Mouse (Mus musculus) bone marrow, adult 2 months (tissue): ENCODE data around the gene Ano2.

Experiments
- CTCF ChIP-seq: fragments of 200-500 bp; IDR thresholded peaks from 2 replicates; pipeline ENCODE4 v1.5.1; 2011; ENCODE audit warnings: low read length, control low read depth; ENCODE audit not compliant: control insufficient read depth, insufficient read depth
- POLR2A ChIP-seq: fragments of 200-500 bp; IDR thresholded peaks from 2 replicates; pipeline ENCODE4 v1.6.1; 2011; ENCODE audit warnings: low read depth, mild to moderate bottlenecking, control low read depth, low read length, borderline replicate concordance; ENCODE audit not compliant: control insufficient read depth

DNA sequence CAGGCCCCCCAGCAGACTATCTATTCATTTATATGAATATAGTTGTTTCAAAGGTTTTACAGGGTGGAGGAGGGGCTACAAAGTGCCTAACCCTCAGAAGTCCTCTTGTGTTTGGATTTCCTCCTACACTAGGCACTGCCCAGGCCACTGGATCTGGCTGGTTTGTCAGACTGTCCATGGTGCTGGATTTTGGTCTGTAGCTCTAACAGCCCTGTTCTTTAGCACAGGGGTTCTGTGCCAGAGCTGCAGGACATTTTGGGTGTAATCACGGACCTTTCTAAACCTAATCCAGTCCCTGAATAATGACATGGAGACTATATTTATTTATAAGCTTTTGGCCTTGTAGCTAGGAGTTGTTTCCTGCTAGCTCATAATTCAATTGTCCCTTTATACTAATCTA lies 328.2 kb downstream of the Ano2 start:
- TF ChIP-seq POLR2A = no peak
- no peak for TF ChIP-seq CTCF
